Comparison of ENCODE assay signal across 7 mouse cellular contexts in genomic region chr16:15084753-15085728, GRCm38 (mm10).
DNase-seq lines count a peak whose midpoint lies in the region; ATAC-seq lines count a peak whose summit lies in the region.

No protein-coding gene starts in this region.

- H3K9me3 ChIP-seq in intestine, embryonic 16.5 days (ENCODE audit: control insufficient read depth, low read length): no peaks in the 10 kb centered on the region
- H3K9me3 ChIP-seq in liver, embryonic 16.5 days (replicated peaks; ENCODE audit: control insufficient read depth, low read length): no peaks in the 10 kb centered on the region

- H3K4me1 ChIP-seq in intestine, embryonic 16.5 days (ENCODE audit: control insufficient read depth, insufficient read depth, low read length): peaks cover 7% of the 10 kb centered on the region; the same call in 1 of the 2 replicates
- H3K4me1 ChIP-seq in liver, embryonic 16.5 days (ENCODE audit: control insufficient read depth, low read depth, low read length): no peaks in the 10 kb centered on the region

- no peaks in the 10 kb centered on the region for H3K36me3 ChIP-seq in intestine, embryonic 16.5 days (ENCODE audit: control insufficient read depth, insufficient read depth, low read length)
- no peaks in the 10 kb centered on the region for H3K36me3 ChIP-seq in liver, embryonic 16.5 days (ENCODE audit: control insufficient read depth, insufficient read depth)

- H3K4me2 ChIP-seq in intestine, embryonic 16.5 days (ENCODE audit: low read depth, low read length): peak overlapping the region; percentile 84
- H3K4me2 ChIP-seq in liver, embryonic 16.5 days (ENCODE audit: low read depth, low read length): peak overlapping the region; percentile 49

- H3K27me3 ChIP-seq in intestine, embryonic 16.5 days (replicated peaks; ENCODE audit: control insufficient read depth, insufficient read depth, low read length): peaks cover 6% of the 10 kb centered on the region; the same call in 1 of the 2 replicates
- peaks cover 12% of the 10 kb centered on the region for H3K27me3 ChIP-seq in liver, embryonic 16.5 days (ENCODE audit: control insufficient read depth, insufficient read depth, low read depth, low read length)

- ATAC-seq in intestine, embryonic 16.5 days: peak; percentile 90
- no peak for ATAC-seq in liver, embryonic 16.5 days (ENCODE audit: low read depth)

- H3K4me3 ChIP-seq in intestine, embryonic 16.5 days (ENCODE audit: low read length): peak overlapping the region; percentile 58
- peak overlapping the region; percentile 37 for H3K4me3 ChIP-seq in liver, embryonic 16.5 days (ENCODE audit: low read depth, low read length)

- peak; percentile 34 to 78 for DNase-seq in adrenal gland, adult (ENCODE audit: inconsistent age in 2 of 2, low spot score in 1 of 2)
- DNase-seq in embryo, embryonic 10.5 days (ENCODE audit: low spot score): peak; percentile 73
- DNase-seq in gastrocnemius, postnatal 4 days (ENCODE audit: low spot score in 2 of 2): peak; percentile 42 to 63
- peak; percentile 20 for DNase-seq in ovary, postnatal 14 days (ENCODE audit: low spot score)
- DNase-seq in spleen, postnatal 4 days (ENCODE audit: low spot score in 2 of 2): no peak

- peak overlapping the region; percentile 70 for H3K27ac ChIP-seq in intestine, embryonic 16.5 days (ENCODE audit: low read length)
- H3K27ac ChIP-seq in liver, embryonic 16.5 days (ENCODE audit: low read length): no peak overlapping the region

- 2% methylated on average over 56 of the region's 56 CpGs for WGBS in intestine, embryonic 16.5 days
- WGBS in liver, embryonic 16.5 days (ENCODE audit: insufficient replicate concordance): 2% methylated on average over 56 of the region's 56 CpGs

- H3K9ac ChIP-seq in intestine, embryonic 16.5 days (ENCODE audit: low read depth, low read length): peak overlapping the region; percentile 69
- H3K9ac ChIP-seq in liver, embryonic 16.5 days (ENCODE audit: low read depth, low read length): no peak overlapping the region

Comparison
In these comparisons a context has a peak if more than half of its experiments do, and no peak if none do; other contexts are left out.
1. DNase-seq: peak in adrenal gland, adult (2 of 2), embryo, embryonic 10.5 days (single experiment), gastrocnemius, postnatal 4 days (2 of 2) and ovary, postnatal 14 days (single experiment); none in spleen, postnatal 4 days (0 of 2).